Mouse (Mus musculus) hindbrain, embryonic 15.5 days (tissue): ENCODE results near the gene Asgr2. TPM values are rescaled to one million over a fixed set of nuclear protein-coding genes. Genes with fewer than 3 reads are reported as not detected.

Source experiments
- polyA plus RNA-seq: library from polyadenylated mRNA; unstranded; fragments of >200 nt; fragmentation: Nextera tagmentation; extraction: Ambion mirVana; gene quantifications from 2 replicates; pipeline ENCODE4 v1.2.1, GENCODE M21; 2015

Asgr2 gene
- polyA plus RNA-seq, 1 experiment from 2014 or later, result not detected

Other genes starting within 250 kb of the Asgr2 start
- 46.0 and 47.5 TPM in 2 replicates for gene Plscr3, start 246.3 kb upstream of the Asgr2 start, polyA plus RNA-seq
- 0.10 and 0.12 TPM in 2 replicates for gene Tnk1, start 233.9 kb upstream of the Asgr2 start, polyA plus RNA-seq
- gene Tmem95, start 214.6 kb upstream of the Asgr2 start, polyA plus RNA-seq, result not detected in 2 replicates
- 2.0 and 2.4 TPM in 2 replicates for gene Kctd11, start 211.2 kb upstream of the Asgr2 start, polyA plus RNA-seq
- 0.52 and 0.58 TPM in 2 replicates for gene Acap1, start 197.1 kb upstream of the Asgr2 start, polyA plus RNA-seq
- 8.8 TPM in 2 replicates for gene 2810408A11Rik, start 191.7 kb upstream of the Asgr2 start, polyA plus RNA-seq
- 16.6 and 19.9 TPM in 2 replicates for gene Neurl4, start 191.6 kb upstream of the Asgr2 start, polyA plus RNA-seq
- 68.4 and 69.9 TPM in 2 replicates for gene Gps2, start 178.8 kb upstream of the Asgr2 start, polyA plus RNA-seq
- 1,083 and 1,119 TPM in 2 replicates for gene Eif5a, start 170.7 kb upstream of the Asgr2 start, polyA plus RNA-seq
- gene Ybx2, start 156.8 kb upstream of the Asgr2 start, polyA plus RNA-seq, result 6.7 and 6.8 TPM in 2 replicates
- gene Slc2a4, start 144.5 kb upstream of the Asgr2 start, polyA plus RNA-seq, result 3.4 and 4.1 TPM in 2 replicates
- 0.34 and 1.0 TPM in 2 replicates for gene Cldn7, start 127.9 kb upstream of the Asgr2 start, polyA plus RNA-seq
- gene Ctdnep1, start 111.5 kb upstream of the Asgr2 start, polyA plus RNA-seq, result 23.5 and 27.1 TPM in 2 replicates
- gene Elp5, start 110.1 kb upstream of the Asgr2 start, polyA plus RNA-seq, result 163 and 174 TPM in 2 replicates
- 561 and 571 TPM in 2 replicates for gene Gabarap, start 101.5 kb upstream of the Asgr2 start, polyA plus RNA-seq
- 56.1 and 62.2 TPM in 2 replicates for gene Phf23, start 96.9 kb upstream of the Asgr2 start, polyA plus RNA-seq
- 26.4 and 28.7 TPM in 2 replicates for gene Dvl2, start 92.0 kb upstream of the Asgr2 start, polyA plus RNA-seq
- gene Acadvl, start 77.2 kb upstream of the Asgr2 start, polyA plus RNA-seq, result 58.0 and 62.2 TPM in 2 replicates
- 23.8 and 24.1 TPM in 2 replicates for gene Dlg4, start 75.7 kb upstream of the Asgr2 start, polyA plus RNA-seq
- gene Asgr1, start 38.6 kb upstream of the Asgr2 start, polyA plus RNA-seq, result 2.8 and 4.7 TPM in 2 replicates
- gene Mgl2, start 37.7 kb downstream of the Asgr2 start, polyA plus RNA-seq, result 1.4 and 1.6 TPM in 2 replicates
- 0.64 and 1.3 TPM in 2 replicates for gene Clec10a, start 63.6 kb downstream of the Asgr2 start, polyA plus RNA-seq
- gene Slc16a11, start 120.1 kb downstream of the Asgr2 start, polyA plus RNA-seq, result 7.6 and 8.1 TPM in 2 replicates
- gene Slc16a13, start 128.4 kb downstream of the Asgr2 start, polyA plus RNA-seq, result 14.3 and 16.5 TPM in 2 replicates
- gene Bcl6b, start 137.2 kb downstream of the Asgr2 start, polyA plus RNA-seq, result 5.5 and 5.6 TPM in 2 replicates
- 168 and 175 TPM in 2 replicates for gene 0610010K14Rik, start 145.3 kb downstream of the Asgr2 start, polyA plus RNA-seq
- gene Gm21988, start 147.2 kb downstream of the Asgr2 start, polyA plus RNA-seq, result 13.7 TPM in 2 replicates
- gene Rnasek, start 147.2 kb downstream of the Asgr2 start, polyA plus RNA-seq, result 394 and 408 TPM in 2 replicates
- 1.2 and 1.7 TPM in 2 replicates for gene Alox12, start 162.7 kb downstream of the Asgr2 start, polyA plus RNA-seq
- 0.08 TPM in 1 of 2 replicates, not detected in the other for gene Alox12e, start 230.0 kb downstream of the Asgr2 start, polyA plus RNA-seq